Mouse (Mus musculus) testis, postnatal 10 days (tissue): Measurements from ENCODE around the gene Odf3.
A peak's percentile ranks its signal among the peaks of the same experiment; 100 is the strongest.

ENCODE experiments used
- DNase-seq: peaks from one replicate; pipeline ENCODE4 v3.0.0; 2021; ENCODE audit warnings: low spot score

Gene Odf3

DNA sequence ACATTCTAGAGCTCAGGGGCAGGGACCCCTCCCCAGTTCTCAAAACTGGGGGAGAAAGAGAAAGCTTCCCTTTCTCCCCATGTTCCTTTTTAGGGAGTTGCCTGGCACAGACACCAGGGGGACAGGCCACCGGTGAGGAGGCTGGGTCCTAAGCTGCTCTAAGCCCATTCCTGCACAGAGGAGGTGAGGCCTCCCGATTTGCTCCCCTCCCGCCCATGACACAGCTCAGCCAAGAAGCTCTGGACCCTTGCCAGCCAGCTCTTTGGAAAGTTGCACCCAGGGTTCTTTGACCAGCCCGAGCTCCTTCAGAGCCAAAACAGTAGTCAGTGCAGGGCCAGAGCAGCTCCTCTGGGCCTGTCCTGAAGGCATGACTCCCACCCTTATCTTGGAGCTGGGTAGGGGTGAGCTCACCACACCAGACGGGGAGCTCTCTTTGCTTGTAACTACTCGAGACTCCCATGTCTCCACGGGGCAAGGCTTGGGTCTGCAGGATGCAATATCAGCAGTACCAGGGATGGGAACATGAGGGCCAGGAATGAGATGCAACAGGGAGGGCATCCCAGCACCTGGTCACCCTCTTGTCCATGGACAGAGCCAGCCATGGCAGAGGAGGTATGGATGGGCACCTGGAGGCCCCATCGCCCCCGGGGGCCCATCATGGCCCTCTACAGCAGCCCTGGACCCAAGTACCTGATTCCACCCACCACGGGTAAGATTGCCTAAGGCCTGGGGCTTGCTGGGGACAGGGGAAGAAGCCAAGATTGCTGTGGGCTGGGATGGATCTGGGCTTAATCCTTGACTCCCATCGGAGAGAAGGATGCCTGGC is at the start of gene Odf3:
Gene Odf3 (plus strand): TSS at position 51 of the 826 bp plus-strand sequence.
- DNase-seq: peak; percentile 78

DNA sequence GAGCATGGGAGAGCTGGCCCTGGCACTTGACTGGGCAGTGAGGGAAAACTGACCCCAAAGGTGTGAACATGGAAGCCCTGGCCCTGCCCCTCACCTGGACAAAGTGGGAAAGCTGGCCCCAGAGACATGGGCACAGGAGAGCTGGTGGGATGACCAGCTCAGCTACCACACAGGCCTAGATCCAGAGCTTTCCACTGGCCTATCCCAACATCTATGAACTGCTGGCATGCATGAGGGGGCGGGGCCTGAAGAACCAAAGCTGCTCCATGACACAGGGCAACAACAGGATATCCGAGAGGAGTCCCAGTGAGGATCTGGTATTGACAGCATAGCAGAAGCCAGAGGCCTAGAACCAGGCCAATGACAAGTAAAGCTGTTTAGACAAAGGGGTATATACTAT is 49.4 kb upstream of the Odf3 start:
- no peak for DNase-seq

DNA sequence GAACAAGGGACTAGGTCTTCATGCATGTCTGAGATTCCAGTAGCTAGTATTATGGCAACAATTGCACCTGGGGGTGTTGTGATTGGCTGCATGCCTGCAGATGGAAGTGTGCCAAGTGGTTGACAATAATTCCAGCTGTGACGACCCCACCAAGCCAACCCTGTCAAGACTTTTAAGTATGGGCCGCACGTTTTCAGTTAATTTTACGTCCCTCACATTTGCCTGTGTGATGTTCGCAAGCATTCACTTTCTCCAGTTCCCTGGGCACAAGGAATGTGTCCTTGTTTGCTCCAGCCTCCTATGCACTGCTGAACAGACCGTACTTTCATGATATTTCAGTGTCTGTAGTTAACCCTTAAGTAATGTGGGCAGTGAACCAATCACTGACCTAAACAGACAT is 45.0 kb upstream of the Odf3 start:
- peak; percentile 53 for DNase-seq

DNA sequence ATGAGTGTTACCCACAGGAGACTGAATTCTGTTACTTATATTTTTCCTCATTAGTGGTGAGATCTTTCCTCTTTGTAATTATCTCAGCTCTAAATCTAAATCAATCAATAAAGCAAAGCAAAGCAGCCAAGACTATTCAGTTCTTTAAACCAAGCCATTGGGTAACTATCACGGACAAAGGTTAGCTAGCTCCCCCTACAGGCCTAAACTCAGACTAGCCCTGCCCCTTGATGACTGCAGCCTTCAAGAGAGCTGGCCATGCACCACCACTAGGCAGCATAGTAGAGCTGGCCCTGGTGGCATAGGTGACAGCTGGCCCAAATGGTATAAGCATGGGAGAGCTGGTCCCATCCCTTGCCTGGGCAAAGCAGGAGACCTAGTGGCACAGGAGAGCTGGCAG is 41.9 kb upstream of the Odf3 start:
- DNase-seq: peak; percentile 48

DNA sequence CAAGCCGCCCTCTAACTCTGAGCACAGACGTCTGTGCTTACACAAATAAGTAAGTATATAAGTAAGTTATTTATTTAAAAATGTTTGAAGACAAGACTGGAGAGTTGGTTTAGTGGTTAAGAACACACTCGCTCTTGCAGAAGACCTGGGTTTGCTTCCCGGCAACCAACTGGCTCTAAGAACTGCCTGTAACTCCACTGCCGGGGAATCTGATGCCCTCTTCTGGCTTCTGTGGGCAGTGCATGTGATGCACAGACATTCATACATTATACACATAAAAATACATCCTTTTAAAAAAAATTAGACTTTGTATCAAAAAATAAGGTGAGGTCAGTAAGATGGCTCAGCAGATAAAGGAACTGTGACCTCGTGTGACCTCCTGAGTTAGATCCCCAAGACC is 37.1 kb upstream of the Odf3 start:
- no peak for DNase-seq

DNA sequence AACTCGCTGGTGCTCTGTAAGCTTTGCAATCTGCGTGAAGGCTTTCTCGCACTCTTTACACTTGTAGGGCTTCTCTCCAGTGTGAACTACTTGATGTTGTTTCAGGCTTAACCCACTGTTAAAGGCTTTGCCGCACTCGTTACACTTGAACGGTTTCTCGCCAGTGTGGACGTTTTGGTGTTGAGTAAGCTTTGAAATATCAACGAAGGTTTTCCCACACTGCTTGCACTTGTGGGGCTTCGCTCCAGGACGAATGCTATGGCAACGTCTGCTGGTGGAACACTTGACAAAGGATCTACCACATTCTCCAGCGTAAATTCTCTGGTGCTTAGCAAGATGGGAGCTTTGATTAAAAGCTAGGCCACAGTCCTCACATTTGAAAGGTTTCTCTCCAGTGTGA is 35.9 kb upstream of the Odf3 start:
- DNase-seq: no peak

DNA sequence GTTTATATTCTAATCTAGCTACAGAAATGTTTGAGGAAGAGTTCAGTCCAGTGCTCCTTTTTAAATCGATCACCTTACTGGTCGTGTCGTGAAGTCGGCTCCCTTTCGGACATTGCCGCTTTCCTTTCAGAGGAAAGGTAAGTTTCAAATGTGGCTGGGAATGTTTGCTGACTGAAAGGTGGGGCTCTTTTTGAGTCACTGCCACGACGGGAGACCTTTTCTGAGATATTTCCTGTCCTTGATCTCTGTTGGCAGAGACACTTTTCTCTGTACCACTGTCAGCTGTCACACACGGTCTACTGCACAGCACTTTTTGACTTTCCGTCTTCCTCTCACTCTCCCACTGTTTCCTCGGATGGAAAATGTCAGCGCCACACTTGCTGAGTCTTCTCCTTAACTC is 34.8 kb upstream of the Odf3 start:
- no peak for DNase-seq

DNA sequence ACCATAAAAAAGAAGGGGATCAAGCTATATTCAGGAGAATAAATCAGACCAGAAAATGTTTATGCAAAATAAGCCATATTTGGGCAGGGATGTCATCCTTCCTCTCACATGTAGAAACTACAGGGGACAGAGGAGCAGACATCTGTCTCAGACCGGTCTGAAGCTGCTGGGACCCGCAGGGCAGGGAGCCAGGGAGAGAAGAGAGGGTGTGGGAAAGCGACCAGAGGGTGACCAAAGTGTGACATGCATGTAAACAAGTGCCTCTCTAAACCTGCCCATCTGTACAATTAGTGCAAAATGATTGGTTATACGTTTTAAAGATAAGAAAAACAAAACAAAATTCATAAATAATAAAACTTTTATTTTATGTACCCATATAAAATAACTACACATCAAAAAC is 27.4 kb upstream of the Odf3 start:
- no peak for DNase-seq

DNA sequence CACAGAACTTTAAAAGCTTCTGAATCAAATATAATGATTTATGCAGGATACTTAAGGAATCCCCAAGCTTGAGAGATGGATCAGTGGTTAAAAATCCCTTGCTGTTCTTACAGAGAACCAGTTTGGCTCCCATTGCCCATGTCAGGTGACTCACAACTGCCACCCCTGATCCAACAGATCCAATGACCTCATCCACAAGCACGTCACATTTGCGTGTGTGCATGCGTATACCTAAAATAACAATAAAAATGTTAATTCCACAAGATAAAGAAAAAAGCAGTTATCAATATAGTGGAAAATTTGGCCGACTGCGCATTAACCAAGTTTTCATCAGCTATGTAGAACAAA is 26.3 kb upstream of the Odf3 start:
- no peak for DNase-seq

DNA sequence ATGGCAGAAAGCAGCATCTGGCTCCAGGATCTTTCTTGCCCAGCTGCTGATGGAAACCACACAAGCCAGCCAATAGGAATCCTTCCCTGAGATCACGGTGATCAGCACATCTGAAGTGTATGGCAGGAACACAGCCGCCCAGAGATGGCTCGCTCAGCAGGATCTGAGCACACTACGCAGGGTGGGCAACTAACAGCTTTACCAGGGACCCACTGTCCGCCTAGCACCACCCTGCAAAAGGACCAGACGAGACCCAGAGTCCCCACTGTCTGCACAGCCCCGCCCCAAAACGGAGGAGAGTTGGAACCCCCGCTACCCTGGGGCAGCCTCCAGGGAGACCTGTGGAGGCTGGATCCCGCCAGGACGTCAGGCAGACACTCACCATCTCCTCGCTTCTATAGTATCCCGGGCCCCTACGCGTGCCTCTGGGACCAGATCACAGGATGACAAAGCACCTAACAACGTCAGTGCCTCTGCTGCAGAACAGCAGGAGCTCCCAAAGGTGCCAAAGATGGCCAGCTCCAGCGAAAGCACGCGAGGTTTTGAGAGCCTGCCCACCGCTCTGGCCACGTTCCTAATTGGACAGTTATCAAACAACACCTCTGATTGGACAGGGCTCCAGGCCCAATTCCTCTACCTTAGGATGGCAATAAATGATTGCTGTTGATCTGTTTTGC is 25.8 kb upstream of the Odf3 start, which contains the start of gene Zfp941:
Gene Zfp941 (minus strand): TSS at position 526 of the 677 bp plus-strand sequence.
- DNase-seq: no peak

DNA sequence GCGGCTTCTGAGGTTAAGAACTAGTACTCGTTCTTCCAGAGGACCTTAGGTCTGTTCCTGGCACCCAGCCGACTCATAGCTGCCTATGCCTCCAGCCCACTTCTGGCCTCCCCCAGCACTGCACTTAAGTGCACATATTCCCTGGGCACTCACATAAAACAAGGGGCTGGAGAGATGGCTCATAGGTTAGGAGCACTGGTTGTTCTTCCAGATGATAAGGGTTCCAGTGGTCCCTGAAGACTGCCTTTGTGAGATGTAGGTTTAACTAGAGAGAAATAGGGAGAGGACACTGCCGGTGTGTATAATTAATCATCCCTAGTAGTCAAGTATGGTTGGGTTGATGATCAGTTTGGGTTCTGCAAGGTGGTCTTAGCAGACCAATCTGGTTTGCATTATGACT is 24.9 kb upstream of the Odf3 start:
- DNase-seq: no peak

DNA sequence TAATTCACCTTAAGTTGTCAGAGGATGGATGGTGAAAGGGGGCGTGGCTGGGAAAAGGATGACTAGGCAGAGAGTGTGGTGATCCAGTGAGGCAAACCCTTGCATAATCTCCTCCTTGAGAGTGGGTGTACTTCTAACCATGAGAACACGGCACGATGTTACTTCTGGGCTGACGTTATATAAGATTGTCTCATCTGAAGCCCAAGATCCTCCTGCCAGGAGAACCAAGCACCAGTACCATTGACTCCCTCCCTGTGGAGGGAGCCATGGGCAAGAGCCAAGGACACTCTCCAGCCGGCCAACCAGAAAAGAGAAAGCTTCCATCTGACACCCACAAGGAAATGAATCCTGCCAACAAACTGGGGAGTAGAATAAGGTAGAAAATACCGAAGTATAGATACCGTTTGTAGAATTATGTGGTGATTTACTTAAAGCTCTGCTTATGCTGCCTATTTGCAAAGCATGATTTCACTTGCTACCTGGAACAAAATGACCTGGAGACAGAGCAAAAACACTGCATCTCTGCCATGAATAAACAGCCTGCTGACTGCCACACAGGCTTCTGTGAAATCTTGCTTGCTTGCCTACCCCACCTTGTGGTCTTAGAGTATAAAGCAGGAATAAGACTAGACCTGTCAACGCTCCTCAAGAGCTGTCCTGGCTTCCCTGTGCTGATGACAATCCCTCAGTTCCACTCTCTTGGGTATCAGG is 19.3 kb upstream of the Odf3 start:
- no peak for DNase-seq

DNA sequence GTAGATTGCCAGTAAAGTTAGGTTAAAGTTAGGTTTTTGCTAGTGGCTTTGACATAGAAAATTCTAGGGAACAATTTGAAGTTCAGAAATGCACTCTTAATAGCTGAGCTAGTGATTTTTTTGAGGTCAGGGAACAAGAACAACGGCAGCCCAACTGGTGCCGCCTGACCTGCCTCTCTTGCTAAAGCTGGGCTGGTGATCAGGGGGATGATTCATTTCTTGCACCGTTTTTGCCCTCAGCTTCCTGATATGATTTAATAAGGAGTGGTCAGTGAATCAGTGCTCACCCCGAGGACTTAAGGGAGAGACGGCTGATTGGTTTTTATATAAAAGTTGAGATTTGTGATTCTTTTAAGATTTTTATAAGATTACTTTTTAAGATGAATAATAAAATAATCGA is 16.2 kb upstream of the Odf3 start:
- DNase-seq: peak; percentile 19

DNA sequence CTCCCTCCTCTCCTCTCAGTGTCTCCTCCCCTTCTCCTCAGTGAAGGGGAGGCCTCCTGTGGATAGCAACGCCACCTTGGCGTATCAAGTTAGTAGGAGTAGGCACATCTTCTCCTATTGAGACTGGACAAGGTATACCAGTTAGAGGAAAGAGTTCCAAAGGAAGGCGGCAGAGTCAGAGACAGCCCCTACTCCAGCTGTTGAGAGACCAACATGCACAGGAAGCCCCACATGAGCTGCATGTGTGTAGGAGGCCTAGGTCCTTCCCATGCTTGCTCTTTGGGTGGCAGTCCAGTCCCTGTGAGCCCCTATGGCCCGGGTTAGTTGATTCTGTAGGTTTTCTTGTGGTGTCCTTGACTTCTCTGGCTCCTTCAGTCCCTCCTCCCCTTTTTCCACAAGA is 14.3 kb upstream of the Odf3 start:
- peak; percentile 29 for DNase-seq

DNA sequence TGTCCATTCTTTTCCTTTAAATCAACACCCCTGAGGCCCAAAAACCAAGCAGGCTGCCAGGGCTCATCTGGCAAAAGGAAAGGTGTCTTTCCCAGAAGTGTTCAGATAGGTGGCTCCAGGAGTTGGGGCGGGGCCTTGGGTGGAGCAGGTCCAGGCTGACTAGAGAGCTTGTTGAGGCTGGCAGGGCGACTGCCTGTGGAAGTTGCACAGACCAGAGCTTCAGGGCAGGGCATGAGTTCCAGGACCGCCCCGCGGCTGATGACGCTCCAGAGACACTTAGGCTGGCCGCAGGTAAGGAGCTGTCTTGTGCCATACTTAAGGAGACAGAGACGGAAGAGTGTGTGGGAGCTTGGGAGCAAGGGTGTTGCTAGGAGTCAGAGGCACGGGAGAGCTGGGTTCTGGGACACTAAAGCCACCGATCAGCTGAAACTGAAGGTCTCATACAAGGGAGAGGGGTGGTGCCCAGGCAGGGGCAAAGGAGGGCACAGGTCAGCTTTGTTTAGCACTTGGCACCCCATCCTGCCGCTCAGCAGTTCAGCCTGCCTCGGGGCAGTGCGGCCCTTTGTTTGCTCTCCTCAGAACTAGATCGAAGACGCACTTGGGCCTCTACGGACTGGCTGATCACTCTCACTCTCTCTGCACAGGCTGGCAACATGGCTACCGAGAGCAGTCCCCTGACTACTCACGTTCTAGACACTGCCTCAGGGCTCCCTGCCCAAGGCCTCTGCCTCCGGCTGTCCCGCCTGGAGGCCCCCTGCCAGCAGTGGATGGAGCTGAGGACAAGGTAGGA is 12.4 kb upstream of the Odf3 start, which contains the start of gene Urah:
Gene Urah (plus strand): TSS at position 51 of the 790 bp plus-strand sequence.
- no peak for DNase-seq

DNA sequence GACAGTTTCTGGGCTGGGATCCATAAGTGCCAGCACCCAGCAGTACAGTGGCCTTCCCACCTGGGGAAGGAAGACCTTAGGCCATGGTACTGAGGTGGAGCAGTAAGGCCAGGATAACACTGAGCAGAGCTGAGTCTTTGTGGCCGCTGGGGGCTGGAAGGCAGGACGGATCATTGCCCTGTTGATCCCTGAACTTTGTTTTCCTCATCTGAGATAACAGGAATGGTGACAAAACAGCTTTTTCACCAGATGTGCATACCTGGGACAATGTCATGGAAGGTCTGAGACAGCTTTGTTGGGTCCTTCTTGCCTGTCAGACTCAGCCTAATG is 11.9 kb upstream of the Odf3 start:
- no peak for DNase-seq

DNA sequence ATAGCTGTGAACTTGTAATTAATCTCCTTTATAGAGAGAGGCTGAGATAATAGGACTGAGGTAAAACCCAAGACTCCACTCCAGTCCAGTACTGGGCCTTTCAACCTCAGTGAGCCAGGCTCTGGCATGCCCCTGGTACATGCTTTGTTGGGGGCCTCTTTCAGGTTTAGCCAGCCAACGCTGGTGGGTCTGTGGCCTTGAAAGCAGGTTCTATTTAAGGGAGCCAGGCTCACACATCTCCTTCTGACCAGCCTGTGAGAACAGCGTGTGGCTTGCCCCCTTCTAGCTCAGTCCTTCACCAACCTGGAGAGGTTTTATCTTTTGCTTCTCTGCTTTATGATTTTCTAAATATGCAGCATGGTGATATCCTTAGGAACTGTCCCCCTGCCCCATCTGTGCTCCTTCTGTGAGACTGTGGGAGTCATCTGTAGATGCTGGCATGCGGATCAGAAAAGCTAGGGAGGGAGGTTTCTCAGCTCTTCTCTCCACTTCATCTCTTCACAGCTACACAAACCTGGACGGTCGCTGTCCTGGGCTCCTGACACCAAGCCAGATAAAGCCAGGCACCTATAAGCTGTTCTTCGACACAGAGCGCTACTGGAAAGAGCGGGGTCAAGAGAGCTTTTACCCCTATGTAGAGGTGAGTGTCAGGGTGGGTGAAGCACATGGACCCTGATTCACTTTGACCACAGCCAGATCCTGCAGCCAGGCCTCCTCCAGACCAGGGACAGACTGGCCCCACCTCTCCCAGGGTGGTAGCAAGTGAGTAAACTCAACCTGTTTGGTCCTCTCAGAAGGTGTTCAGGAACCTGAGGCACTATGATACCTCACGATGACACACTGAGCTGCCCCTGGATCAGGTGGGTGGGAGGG is 11.1 kb upstream of the Odf3 start:
- no peak for DNase-seq

DNA sequence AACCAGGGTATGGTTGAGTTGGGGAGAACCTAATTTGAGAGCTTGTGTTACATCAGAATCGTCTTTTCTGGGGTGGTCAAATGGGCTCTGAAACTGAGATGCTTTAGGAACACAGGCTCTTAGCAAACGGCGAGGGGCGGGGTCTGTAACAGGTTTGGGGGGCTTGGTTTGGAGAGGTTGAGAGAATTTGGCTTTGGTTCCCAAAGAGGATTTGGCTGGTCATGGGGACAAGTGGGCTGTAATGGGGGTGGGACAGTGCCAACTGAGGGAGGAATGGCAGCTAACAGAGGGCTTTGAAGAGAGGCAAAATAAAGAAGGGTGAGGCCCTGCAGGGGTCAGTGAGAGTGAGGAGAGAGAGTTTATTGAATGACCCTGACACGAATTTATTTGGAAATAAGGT is 8.0 kb upstream of the Odf3 start:
- DNase-seq: peak; percentile 39

DNA sequence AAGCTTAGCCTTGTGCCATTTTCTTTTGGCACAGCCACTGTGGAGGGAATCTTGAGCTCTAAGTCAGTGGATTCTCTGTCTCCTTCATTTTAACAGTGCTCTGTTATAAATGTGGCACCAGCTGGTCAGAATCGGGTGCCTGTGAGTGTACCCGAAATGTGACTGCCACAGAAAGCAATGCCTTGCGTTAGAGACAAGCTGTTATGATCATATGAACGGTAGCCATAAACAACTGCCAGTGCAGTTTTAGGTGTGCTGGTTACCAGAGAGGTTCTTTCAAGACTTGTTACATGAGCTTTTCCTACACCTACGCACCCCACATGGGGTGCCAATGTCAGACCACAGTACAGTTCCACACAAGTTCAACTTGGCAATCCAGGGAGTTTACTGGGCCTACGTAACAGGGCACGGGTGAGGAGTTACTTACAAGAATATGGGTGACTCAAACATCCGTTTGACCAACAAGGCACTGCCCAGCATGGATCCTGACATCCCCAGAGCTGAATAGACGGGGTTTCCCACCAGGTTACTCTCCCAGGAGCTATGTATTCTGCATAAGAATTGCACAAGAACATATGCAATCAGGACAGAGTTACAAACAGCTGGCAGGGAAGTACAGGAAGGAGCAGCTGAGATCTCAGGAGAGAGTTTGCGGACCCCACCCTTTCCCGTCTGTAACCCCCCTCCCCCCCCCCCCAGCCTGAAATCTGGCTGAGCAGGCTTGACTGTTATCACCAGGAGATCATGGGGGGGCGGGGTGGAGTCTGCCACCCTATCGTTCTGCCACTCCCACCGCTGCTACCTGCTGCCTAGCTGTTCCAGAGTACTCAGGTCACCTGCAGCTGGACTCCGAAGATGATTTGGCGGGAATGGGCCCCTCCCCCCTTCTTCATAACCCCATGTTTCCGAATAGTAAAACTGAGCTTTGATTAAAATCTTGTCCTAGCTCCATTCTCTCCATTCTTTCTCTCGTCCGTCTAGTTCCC is 6.6 kb upstream of the Odf3 start:
- DNase-seq: peak; percentile 19

DNA sequence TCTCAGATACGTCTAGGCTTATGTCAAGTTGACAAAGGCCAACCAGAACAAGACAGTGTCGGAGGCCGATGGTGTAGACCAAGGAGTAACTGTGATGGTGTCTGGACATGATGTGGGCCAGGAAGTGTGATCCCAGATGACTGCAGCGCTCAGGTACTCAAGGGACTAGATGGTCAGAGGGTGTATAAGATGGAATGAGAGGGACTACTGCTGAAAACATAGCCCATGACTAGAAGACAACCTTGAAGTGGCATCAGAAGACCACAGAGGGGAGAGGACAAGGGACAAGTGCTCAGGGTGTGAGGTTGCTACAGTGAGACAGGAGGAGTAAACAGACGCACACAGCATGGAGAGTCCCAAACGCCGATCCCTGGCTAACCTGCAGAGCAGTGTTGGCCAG is 3.8 kb upstream of the Odf3 start:
- no peak for DNase-seq
